Mouse (Mus musculus) erythroid progenitor cell, adult 5-6 weeks (primary cell): Measurements from ENCODE around the gene Arhgdib. TPM values are rescaled to one million over a fixed set of nuclear protein-coding genes. Genes with fewer than 3 reads are reported as not detected.

Experiments
- ATAC-seq: replicated peaks from 2 replicates; pipeline ENCODE4 v1.8.0; 2016; ENCODE audit warnings: moderate number of reproducible peaks, mild to moderate bottlenecking, moderate TSS enrichment, inconsistent platforms; ENCODE audit not compliant: poor library complexity, low FRiP score, severe bottlenecking
- total RNA-seq, 2 experiments: library from RNA; stranded (forward) in 1 of 2; stranded (reverse) in 1 of 2; fragments of 150-400 nt in 1 of 2; fragments of 186-747, 209-891 nt in 1 of 2; gene quantifications; 2 replicates each; pipeline versions ENCODE4 v1.2.3 to v1.2.4; 2015 to 2017; ENCODE audit warnings: low replicate concordance in 2 of 2

The Arhgdib gene
- total RNA-seq, 2 experiments from 2014 or later, result 160 to 634 TPM

DNA sequence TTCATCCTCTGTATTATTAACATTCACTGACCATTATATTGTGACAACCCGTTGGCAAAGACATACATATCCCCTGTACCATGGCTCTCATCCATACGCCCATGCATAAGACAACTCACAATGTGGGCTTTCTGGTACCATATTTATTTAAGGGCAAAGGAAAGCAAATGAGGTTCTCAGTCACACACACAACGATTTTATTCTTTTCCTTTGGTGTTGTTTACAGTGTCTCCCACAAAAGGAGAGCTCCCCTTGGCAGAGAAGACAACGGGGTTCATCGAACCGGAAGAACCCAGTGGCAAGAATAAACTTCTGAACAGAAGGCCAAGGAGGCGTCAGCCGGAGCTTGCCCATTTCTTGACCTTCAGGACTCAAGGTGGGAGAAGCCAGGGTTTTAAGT lies 18.2 kb downstream of the Arhgdib start, which contains the start of gene Pde6h:
Gene Pde6h, plus strand, starts transcription at position 301 of the 400 bp plus-strand sequence.
- no peak for ATAC-seq

DNA sequence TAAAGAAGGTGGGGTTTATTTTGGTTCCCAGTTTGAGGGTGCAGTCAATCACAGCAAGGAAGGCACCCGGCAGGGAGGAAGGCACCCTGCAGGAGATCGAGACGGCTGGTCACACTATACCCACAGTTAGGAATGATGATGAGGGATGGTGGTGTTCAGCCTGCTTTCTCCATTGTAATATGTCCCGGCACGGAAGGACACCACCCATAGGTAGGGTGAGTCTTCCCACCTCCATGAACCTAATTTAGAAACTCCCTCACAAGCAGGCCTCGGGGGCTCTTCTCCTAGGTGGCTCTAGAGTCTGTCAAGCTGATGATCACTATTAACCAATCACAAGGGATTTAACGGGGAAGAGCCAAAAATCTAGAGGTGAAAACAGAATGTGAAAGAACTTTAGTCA lies 18.8 kb downstream of the Arhgdib start:
- ATAC-seq, result no peak

DNA sequence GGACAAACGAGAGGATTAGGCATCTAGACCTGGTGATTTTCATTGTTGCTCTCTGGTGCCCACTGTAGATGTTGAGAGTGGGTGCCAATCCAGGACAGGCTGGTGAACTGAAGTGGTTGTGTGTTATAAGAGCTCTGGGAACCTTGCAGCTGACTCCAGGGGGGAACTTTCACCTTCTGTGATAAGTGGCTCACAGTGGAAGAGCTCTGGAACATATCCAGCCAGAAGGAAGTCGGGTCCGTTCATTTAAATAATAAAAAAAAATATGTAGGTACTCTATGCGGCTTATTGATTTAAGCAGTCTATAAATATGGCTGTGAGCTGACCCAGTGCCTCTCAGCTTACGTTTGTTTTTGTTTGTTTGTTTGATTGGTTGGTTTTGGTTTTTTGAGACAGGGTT lies 19.6 kb downstream of the Arhgdib start, which contains the start of gene Erp27:
Gene Erp27, minus strand, starts transcription at position 101 of the 400 bp plus-strand sequence.
- ATAC-seq, result no peak

DNA sequence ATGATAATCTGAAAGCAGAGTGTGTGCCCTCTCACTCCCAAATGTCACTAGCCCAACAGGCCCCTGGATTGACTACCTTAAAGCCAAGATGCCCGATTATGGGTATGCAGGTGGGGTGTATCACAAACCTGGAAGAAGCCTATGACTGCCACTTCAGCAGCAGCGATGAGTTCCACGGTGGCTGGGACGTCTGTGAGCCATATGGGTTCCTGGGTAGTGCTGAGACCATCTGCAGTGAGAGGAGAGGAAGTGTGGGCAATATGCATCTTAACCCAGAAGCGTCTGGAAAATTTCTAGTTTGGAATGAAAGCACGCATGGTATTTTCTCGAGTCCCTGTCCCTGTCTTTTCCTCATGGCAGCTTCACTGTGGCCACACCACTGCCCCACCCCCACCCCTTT lies 20.1 kb downstream of the Arhgdib start:
- no peak for ATAC-seq

DNA sequence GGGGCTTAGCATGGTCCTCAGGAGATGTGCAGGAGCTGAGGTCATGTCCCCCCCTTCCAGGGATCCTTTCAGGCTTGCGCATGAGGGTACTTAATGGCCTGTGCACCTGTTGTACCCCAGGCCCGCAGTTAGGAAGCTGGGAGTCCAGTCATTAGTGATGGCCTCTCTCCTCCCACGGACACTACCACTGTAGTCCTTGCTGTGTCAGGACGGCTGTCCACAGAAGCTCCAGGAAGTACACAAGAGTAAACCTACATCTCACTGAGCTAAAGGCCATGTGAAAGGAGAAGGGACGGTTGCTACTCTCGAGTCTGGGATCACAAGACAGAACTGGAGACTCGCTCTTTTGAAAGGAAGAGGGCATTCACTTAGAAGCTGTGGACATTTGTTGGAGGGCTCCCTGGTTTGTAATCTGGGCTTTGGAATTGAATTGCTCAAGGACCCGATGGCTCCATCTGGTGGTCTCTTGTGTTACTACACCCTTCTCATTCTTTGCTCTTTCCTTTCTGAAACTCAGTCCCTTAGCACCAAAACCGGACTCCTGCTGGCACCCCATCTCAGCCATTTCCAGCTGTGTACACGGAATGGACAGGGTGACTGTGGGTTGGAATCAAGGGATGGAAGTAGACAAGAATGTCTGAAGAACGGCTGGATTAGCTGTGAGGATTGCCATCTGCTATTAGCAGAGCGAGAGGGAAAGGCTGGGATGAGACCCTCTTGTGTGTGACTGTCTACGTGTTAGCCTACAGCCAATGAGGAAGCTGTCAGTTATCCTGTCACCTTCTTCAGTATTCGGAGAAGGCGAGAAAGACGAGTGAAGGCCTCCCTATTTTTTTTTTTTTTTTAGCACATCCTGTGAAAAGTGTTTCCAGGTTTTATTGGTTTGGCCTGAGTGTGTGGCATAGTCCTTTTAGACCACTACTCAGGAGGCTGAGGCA lies 21.1 kb downstream of the Arhgdib start:
- ATAC-seq, result peak; percentile 73; the same call in 1 of the 2 replicates

DNA sequence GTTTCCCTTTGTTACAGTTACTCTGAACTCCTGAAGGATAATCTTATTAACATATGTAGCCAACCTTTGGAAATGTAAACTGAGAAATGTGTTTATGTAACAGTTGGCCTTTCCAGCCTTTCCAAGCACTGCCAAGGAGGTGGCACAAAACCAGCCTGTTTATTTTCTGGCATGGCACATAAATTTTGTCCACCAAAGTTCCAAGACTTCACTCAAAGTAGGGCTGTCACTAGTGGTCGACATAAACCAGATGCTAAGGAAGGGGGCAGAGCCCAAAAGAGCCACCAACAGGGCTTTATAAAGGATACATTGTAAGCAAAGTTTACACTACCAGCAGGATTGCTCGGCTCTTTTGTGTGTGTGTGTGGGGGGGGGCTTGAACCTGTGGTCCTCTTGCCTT lies 23.8 kb downstream of the Arhgdib start:
- ATAC-seq, result no peak

DNA sequence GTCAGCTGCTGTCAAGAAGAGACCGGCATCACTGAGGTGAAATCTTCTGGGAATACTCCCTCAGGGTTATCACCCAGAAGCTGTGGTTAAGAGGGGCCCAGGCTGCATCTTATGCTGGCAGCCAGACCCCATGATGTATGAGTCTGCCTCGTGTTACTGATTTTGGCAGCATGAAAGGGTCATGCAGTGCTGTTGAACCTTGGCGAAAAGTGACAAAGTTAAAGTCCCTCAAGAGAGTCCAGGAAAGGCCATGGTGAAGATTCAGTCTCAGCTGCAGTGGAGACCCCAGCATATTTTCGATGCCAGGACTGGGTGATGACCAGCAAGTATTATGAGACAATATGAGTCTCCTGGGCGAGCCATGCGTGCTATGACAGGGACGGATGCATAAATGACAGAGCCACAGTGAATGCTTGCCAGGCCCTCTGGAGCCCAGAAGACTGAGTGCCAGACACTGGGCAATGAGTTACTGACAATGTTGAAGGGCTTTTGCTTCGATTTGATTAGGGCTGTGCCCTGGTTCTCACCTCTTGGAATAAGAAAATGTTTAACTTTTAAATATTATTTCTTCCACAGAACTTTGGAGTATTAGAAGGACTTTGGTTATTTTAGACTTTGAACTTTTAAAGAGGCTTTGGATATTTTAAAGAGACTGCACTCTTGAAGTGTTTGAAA lies 25.8 kb downstream of the Arhgdib start:
- ATAC-seq, result no peak

DNA sequence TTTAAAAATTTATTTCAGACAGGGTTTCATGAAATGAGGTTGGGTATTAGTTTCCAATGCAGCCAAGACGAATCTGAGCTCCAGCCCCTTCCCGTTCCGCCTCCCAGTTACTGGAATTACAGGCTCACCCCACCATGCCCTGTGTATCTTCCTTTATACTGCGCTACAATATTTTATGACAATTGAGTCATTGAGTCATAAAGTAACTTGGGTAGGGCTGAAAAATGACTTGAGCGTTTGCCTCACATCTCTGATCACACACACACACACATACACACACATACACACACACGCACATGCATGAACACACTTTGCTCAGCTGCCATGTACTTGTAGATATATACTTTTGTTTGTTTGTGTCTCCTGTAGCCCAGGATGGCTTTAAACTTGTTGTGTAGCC lies 27.5 kb downstream of the Arhgdib start:
- ATAC-seq, result no peak

DNA sequence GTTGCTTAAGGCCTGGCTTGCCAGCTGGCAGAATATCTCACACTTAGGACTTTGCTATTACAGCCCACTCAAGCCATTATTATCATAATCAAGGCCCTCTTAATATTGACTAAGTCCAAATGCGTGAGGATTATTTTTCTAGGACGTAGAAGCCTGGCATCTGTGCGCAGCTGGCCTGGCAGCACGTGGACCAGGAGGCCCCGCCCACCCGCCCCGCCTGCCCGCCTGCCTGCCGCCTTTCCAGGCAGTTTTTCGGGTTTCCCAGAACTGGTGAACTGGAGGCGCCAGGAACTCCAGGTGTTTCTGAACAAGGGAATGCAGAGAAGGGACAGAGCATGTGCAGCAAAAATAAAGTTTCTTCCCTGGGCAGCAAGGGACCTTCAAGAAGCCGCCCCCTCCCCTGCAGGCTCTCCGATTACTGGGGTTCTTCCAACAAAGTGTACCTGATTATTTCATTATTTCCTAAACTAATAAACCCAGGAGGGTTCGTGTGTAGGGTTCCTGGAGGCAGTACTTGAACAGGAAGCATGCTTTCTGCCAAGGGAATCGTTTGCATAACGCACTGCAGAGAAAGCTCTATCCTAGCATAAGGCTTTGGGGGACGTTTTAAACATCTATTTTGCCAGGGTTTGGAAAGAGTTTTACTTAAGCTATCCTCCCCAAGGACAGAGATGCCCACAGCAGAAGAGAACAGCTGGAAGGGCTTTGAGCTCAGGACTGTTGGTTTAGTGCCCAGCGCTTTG lies 28.1 kb downstream of the Arhgdib start:
- ATAC-seq, result no peak

DNA sequence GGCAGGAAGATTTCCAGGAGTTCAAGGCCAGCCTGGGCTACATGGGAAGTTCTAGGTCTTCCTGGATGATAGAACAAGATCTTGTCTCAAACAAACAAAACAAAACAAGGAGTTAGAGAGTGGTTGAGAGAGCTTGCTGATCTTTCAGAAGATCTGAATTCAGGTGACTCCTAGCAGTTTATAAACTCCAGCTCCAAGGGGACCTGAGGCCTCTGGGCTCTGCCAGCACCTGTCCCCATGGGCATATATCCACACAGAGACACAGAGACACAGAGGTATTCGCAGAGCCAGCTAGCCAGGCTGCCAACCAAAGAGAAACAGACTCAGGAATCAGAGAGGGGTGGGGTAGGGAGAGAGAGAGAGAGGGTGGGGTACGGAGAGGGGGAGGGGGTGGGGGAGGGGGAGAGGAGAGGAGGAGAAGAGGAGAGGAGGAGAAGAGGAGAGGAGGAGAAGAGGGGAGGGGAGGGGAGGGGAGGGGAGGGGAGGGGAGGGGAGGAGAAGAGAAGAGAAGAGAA lies 28.9 kb downstream of the Arhgdib start:
- ATAC-seq, result no peak

DNA sequence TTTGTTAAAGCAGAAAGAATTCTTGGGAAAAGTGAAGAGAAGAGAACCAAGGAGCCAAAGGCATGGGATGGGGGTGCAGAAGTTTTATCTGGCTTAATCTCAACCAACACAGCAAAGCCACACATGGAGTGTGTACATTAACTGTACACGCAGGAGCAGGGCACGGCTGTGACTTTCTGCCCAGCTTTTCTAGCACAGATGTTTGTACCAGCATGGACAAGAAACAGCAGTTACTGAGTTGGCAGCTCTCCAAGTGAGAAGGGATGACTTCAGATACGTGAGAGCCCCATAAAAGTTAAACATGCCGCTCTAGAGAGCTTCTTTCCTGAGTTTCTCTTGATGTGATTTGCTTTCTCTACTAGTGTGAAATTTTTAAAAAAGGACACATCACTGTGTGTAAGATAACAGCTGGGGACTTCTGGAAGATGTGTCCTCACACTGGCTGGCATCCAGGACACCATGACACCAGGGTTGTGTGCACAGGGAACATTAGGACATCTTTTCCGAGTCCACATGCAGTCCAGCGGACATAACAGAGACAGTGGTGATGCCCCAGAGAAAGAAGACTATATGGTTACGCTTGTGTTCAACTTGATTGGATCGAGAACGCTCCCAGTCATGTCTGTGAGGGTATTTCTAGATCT lies 31.3 kb downstream of the Arhgdib start:
- no peak for ATAC-seq

DNA sequence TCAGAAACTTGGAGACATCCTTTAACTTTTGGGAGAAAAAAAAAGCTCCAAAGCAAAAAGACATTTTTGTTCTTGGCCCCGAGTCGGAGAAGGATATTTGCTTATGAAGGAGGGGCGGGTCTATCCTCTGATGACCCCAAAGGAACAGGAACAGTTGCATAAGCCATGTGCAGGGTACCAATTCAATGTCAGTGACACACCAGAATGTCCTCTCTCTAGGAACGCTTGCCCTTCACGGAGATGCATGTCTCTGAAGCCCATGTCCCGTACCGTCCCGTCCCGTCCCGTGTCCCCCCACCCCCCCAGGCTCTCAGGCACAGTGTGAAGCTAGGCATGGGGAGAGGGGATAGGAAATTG lies 34.8 kb downstream of the Arhgdib start:
- no peak for ATAC-seq

DNA sequence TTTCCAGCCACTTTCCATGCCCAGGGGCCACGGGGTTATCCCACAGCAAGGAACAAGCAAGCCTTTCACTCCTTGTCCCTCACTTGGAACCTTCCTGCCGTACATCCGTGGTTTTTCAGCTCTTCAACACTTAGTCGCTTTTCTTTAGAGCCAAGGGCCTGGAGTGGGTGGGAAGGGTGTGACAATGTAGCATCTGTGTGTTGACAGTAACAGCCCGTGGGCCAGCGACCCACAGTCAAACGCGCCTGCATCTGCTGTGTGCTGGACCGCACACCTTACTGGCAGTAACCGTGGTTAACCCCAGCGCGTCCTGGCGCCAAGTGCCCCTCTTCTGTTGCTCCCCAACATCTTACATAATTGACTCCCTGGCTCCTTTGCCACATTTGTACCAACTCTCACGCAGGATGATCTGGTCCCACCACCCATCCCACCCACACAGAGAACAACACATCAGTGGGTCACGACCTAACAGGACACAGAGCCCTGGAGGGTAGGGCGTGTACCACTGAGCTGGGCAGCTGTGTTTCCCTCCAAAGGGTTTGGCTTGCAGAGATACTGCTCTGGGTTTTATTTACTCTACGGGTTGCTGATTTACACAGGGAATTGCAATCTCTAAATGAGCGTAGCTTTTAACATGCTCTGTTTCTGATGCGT lies 35.3 kb downstream of the Arhgdib start:
- no peak for ATAC-seq

DNA sequence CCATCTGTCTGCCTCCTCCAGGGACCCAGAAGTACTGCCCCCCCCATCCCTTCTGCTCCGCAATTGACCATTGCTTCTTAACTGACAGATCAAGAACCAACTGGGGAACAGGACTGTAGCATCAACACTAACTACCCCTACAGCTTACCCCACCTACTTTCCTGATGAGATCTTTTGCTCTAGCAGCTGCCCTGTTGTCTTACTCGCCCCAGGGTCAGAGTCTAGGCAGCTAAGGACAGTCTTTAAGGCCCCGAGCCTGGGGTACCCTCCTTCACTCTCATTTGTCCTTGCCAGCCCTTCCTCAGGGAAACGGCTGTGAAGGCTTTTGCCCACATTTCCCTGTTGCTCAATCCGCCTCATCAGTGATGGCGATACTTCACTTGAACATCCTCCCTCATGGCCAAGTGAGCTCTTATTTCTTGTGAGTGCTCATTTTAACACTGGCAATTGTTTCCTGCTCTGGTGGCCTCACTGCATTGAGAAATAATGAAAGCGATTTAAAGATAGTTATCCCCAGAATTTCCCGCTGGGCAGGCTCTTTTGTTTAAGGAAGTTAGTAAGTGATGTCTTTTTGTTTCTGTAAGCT lies 37.7 kb downstream of the Arhgdib start:
- no peak for ATAC-seq

DNA sequence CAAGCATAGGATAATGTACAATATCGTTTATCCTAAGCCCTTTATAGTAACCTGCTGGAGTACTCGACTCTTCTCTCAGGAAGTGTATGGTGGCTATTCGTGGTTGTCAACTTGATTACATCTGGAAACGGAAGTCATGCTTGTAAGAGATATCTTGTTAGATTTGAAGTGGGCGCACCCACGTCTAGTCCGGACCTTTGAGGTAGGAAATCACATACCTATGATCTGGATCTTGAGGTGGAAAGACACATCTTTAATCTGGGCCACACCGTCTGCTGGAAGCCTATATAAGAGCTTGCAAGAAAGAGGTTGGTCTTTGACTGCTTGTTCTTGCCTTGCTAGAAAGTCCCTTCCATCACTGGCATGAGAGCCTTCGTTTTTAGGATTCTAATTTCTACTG lies 39.2 kb downstream of the Arhgdib start:
- ATAC-seq, result no peak

DNA sequence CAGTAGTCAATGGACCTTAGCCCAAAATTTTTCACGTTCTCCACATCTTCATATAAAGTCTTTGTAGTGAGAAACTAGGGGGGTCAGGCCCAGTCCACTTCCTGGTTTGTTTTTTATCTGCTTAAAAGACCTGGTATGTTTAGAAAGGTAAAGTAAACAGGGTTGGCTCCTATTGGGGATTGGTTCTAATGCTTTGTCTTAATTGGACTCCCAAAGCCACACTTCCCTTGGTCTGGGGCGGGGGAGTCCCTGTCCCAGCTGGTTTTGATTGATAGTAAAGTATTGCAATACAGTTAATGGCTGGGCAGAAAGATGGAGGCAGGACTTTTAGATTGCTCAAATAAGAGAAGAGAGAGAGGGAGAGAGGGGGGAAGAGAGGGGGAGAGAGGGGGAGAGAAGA lies 40.7 kb downstream of the Arhgdib start:
- ATAC-seq, result no peak

DNA sequence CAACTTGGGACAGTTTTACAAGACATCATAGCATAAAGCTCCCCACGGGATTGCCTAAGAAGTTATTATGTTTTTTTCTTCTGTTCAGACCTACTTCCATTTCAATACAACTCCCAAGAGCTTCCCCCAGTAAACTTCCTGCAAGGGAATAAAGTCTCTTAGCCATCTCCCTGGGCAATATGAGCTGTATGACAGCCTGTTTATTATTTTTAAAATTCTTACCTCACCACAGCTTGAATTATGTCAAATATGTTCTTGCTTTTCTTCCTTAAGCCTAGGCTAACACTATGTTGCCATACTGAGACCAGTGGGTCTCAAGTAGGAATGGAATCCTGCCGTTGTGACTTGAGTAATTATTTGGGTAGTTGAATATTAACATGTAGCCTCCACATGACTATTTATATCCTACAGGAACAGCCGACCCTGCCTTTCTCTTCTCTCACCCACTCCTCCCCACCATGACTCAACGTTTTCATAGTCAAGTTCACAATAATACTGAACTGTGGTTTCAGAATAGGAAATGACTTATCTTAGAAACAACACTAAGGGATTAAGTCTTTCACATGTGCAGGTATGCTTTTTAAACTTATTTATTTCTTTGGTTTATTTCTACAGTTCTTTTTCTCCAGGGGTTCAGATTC lies 41.2 kb downstream of the Arhgdib start:
- no peak for ATAC-seq

DNA sequence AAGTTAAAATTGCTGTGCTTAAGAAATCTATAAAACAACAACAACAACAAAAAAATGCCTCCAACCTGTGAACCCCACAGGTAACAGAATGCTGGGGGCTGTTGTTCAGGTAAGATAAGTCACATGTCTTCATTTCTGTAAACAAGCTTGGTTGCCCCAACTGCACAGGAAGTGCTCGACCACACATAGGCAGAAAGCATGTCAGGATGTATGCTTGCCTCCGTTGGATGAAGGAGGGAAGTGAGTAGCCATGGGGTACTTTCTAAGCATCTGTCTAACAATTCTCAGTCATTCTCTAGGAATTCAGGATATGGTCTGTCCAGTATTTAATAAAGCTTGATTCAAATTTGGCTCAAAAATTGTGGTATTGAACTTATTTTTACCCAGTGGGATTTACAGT lies 42.7 kb downstream of the Arhgdib start:
- no peak for ATAC-seq
